Mouse (Mus musculus): ENCODE measurements around the gene Podxl2. TPM values are rescaled to one million over a fixed set of nuclear protein-coding genes. Genes with fewer than 3 reads are reported as not detected.

Podxl2 gene
- polyA plus RNA-seq, 1 experiment from 2014 or later: 525 TPM

GRCm38 (mm10) chr6:88895943-88896342 lies 21.1 kb upstream of the Podxl2 start:
- WGBS: 94% methylated on average over 6 of the region's 6 CpGs
- Histone ChIP-seq H3K27ac (no peak overlapping the region), H3K36me3 (replicated peaks; ENCODE audit: control insufficient read depth, insufficient read depth) (peaks cover 8% of the 10 kb centered on the region; the same call in 1 of the 2 replicates), H3K27me3 (ENCODE audit: control insufficient read depth, insufficient read depth, low read length) (no peaks in the 10 kb centered on the region), H3K9ac (no peak overlapping the region), H3K9me3 (ENCODE audit: control insufficient read depth, low read length) (no peaks in the 10 kb centered on the region), H3K4me3 (replicated peaks; ENCODE audit: low read length) (no peak overlapping the region), H3K4me1 (replicated peaks; ENCODE audit: control insufficient read depth, insufficient read depth, low read length) (0 out of 2 replicates have a peak, but pooled peaks cover 3% of the 10 kb centered on the region), H3K4me2 (replicated peaks) (no peak overlapping the region)
- DNase-seq (ENCODE audit: low spot score): no peak
- ATAC-seq (ENCODE audit: low FRiP score): no peak

GRCm38 (mm10) chr6:88893559-88893958 lies 18.7 kb upstream of the Podxl2 start:
- ATAC-seq (ENCODE audit: low FRiP score): no peak
- H3K9me3 ChIP-seq (ENCODE audit: control insufficient read depth, low read length): no peaks in the 10 kb centered on the region

GRCm38 (mm10) chr6:88890832-88891231 lies 16.0 kb upstream of the Podxl2 start:
- Histone ChIP-seq H3K36me3 (replicated peaks; ENCODE audit: control insufficient read depth, insufficient read depth) (peaks cover 30% of the 10 kb centered on the region), H3K27me3 (ENCODE audit: control insufficient read depth, insufficient read depth, low read length) (no peaks in the 10 kb centered on the region), H3K9me3 (ENCODE audit: control insufficient read depth, low read length) (no peaks in the 10 kb centered on the region), H3K4me1 (replicated peaks; ENCODE audit: control insufficient read depth, insufficient read depth, low read length) (0 out of 2 replicates have a peak, but pooled peaks cover 5% of the 10 kb centered on the region), H3K27ac (no peak overlapping the region), H3K4me3 (replicated peaks; ENCODE audit: low read length) (no peak overlapping the region), H3K4me2 (replicated peaks) (no peak overlapping the region), H3K9ac (no peak overlapping the region)
- ATAC-seq (ENCODE audit: low FRiP score): no peak
- 94% methylated on average over 7 of the region's 7 CpGs for WGBS
- no peak for DNase-seq (ENCODE audit: low spot score)

More at GRCm38 (mm10) chr6:88893559-88893958, 18.7 kb upstream of the Podxl2 start:
- 57% methylated on average over 5 of the region's 5 CpGs for WGBS
- no peak overlapping the region for H3K4me3 ChIP-seq (replicated peaks; ENCODE audit: low read length)
- H3K27me3 ChIP-seq (ENCODE audit: control insufficient read depth, insufficient read depth, low read length): no peaks in the 10 kb centered on the region
- no peak overlapping the region for H3K4me2 ChIP-seq (replicated peaks)
- H3K27ac ChIP-seq: no peak overlapping the region
- H3K9ac ChIP-seq: no peak overlapping the region
- DNase-seq (ENCODE audit: low spot score): peak; percentile 79
- H3K36me3 ChIP-seq (replicated peaks; ENCODE audit: control insufficient read depth, insufficient read depth): peaks cover 21% of the 10 kb centered on the region
- H3K4me1 ChIP-seq (replicated peaks; ENCODE audit: control insufficient read depth, insufficient read depth, low read length): 0 out of 2 replicates have a peak, but pooled peaks cover 3% of the 10 kb centered on the region

- Histone ChIP-seq H3K4me2 (replicated peaks) (no peak overlapping the region), H3K4me1 (replicated peaks; ENCODE audit: control insufficient read depth, insufficient read depth, low read length) (0 out of 2 replicates have a peak, but pooled peaks cover 5% of the 10 kb centered on the region), H3K9ac (no peak overlapping the region), H3K9me3 (ENCODE audit: control insufficient read depth, low read length) (no peaks in the 10 kb centered on the region), H3K36me3 (replicated peaks; ENCODE audit: control insufficient read depth, insufficient read depth) (peaks cover 33% of the 10 kb centered on the region), H3K27me3 (ENCODE audit: control insufficient read depth, insufficient read depth, low read length) (no peaks in the 10 kb centered on the region), H3K27ac (no peak overlapping the region), H3K4me3 (replicated peaks; ENCODE audit: low read length) (no peak overlapping the region)
- ATAC-seq (ENCODE audit: low FRiP score) (no peak), DNase-seq (ENCODE audit: low spot score) (no peak)
- WGBS: 94% methylated on average over 13 of the region's 13 CpGs
These were observed 14.7 kb upstream of the Podxl2 start for GRCm38 (mm10) chr6:88889410-88890042.

DNA sequence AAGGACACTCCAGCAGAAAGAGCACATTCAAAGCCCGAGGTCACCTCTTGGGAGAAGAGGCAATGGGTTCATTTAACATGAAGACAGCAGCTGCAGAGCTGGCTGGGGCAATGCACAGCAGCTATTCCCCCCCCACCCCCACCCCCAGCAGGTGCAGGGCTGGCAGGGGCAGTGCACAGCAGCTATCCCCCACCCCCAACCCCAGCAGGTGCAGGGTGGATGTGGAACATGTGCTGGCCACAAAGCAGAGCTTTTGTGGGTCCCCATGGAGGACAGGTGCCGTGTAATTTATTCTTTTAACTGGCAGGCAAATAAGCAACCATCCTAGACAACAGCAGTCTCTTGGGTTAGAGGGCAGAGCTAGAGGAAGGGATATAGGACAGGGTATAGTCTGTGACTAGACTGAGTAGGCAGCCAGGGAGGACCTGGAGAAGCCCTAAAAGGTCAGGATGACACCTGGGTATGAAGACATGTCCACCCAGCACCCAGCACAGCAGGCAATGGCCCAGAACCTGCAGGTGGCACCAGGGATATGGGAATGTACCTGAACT lies 11.6 kb upstream of the Podxl2 start:
- ATAC-seq (ENCODE audit: low FRiP score): peak; percentile 55
- no peaks in the 10 kb centered on the region for H3K27me3 ChIP-seq (ENCODE audit: control insufficient read depth, insufficient read depth, low read length)
- WGBS: 57% methylated on average over 2 of the region's 2 CpGs
- H3K4me1 ChIP-seq (replicated peaks; ENCODE audit: control insufficient read depth, insufficient read depth, low read length): 0 out of 2 replicates have a peak, but pooled peaks cover 5% of the 10 kb centered on the region
- H3K4me2 ChIP-seq (replicated peaks): no peak overlapping the region
- H3K27ac ChIP-seq: 0 out of 2 replicates have a peak overlapping the region, but pooled peaks have one; percentile 26
- no peaks in the 10 kb centered on the region for H3K9me3 ChIP-seq (ENCODE audit: control insufficient read depth, low read length)
- H3K9ac ChIP-seq: no peak overlapping the region
- no peak for DNase-seq (ENCODE audit: low spot score)
- H3K4me3 ChIP-seq (replicated peaks; ENCODE audit: low read length): no peak overlapping the region
- H3K36me3 ChIP-seq (replicated peaks; ENCODE audit: control insufficient read depth, insufficient read depth): peaks cover 27% of the 10 kb centered on the region

- ATAC-seq (ENCODE audit: low FRiP score): no peak
- Histone ChIP-seq H3K27me3 (ENCODE audit: control insufficient read depth, insufficient read depth, low read length) (no peaks in the 10 kb centered on the region), H3K4me2 (replicated peaks) (no peak overlapping the region), H3K27ac (peak overlapping the region; percentile 26; the same call in 1 of the 2 replicates), H3K4me1 (replicated peaks; ENCODE audit: control insufficient read depth, insufficient read depth, low read length) (0 out of 2 replicates have a peak, but pooled peaks cover 5% of the 10 kb centered on the region), H3K9ac (no peak overlapping the region), H3K4me3 (replicated peaks; ENCODE audit: low read length) (no peak overlapping the region), H3K9me3 (ENCODE audit: control insufficient read depth, low read length) (no peaks in the 10 kb centered on the region), H3K36me3 (replicated peaks; ENCODE audit: control insufficient read depth, insufficient read depth) (peaks cover 24% of the 10 kb centered on the region)
- no peak for DNase-seq (ENCODE audit: low spot score)
- WGBS: 90% methylated on average over 12 of the region's 12 CpGs
These were observed 11.0 kb upstream of the Podxl2 start for GRCm38 (mm10) chr6:88885644-88886416.

GRCm38 (mm10) chr6:88884690-88885089 lies 9.8 kb upstream of the Podxl2 start:
- no peak overlapping the region for H3K27ac ChIP-seq
- H3K4me1 ChIP-seq (replicated peaks; ENCODE audit: control insufficient read depth, insufficient read depth, low read length): 0 out of 2 replicates have a peak, but pooled peaks cover 5% of the 10 kb centered on the region
- 94% methylated on average over 17 of the region's 17 CpGs for WGBS
- H3K9ac ChIP-seq: no peak overlapping the region
- DNase-seq (ENCODE audit: low spot score) (no peak), ATAC-seq (ENCODE audit: low FRiP score) (no peak)
- H3K27me3 ChIP-seq (ENCODE audit: control insufficient read depth, insufficient read depth, low read length): no peaks in the 10 kb centered on the region
- H3K4me3 ChIP-seq (replicated peaks; ENCODE audit: low read length): no peak overlapping the region
- no peak overlapping the region for H3K4me2 ChIP-seq (replicated peaks)
- no peaks in the 10 kb centered on the region for H3K9me3 ChIP-seq (ENCODE audit: control insufficient read depth, low read length)
- peaks cover 14% of the 10 kb centered on the region for H3K36me3 ChIP-seq (replicated peaks; ENCODE audit: control insufficient read depth, insufficient read depth)

- 96% methylated on average over 10 of the region's 10 CpGs for WGBS
- Histone ChIP-seq H3K27ac (no peak overlapping the region), H3K9me3 (ENCODE audit: control insufficient read depth, low read length) (no peaks in the 10 kb centered on the region), H3K9ac (no peak overlapping the region), H3K4me3 (replicated peaks; ENCODE audit: low read length) (no peak overlapping the region), H3K4me2 (replicated peaks) (no peak overlapping the region), H3K4me1 (replicated peaks; ENCODE audit: control insufficient read depth, insufficient read depth, low read length) (0 out of 2 replicates have a peak, but pooled peaks cover 5% of the 10 kb centered on the region), H3K27me3 (ENCODE audit: control insufficient read depth, insufficient read depth, low read length) (no peaks in the 10 kb centered on the region), H3K36me3 (replicated peaks; ENCODE audit: control insufficient read depth, insufficient read depth) (peaks cover 11% of the 10 kb centered on the region)
- ATAC-seq (ENCODE audit: low FRiP score): no peak
- no peak for DNase-seq (ENCODE audit: low spot score)
These were observed 9.4 kb upstream of the Podxl2 start for GRCm38 (mm10) chr6:88884195-88884594.

GRCm38 (mm10) chr6:88881334-88881733 lies 6.5 kb upstream of the Podxl2 start:
- ATAC-seq (ENCODE audit: low FRiP score) (no peak), DNase-seq (ENCODE audit: low spot score) (no peak)
- no peak overlapping the region for H3K27ac ChIP-seq
- peaks cover 6% of the 10 kb centered on the region for H3K36me3 ChIP-seq (replicated peaks; ENCODE audit: control insufficient read depth, insufficient read depth)
- H3K27me3 ChIP-seq (ENCODE audit: control insufficient read depth, insufficient read depth, low read length): no peaks in the 10 kb centered on the region
- 47% methylated on average over 7 of the region's 7 CpGs for WGBS
- H3K4me1 ChIP-seq (replicated peaks; ENCODE audit: control insufficient read depth, insufficient read depth, low read length): 0 out of 2 replicates have a peak, but pooled peaks cover 2% of the 10 kb centered on the region
- H3K4me3 ChIP-seq (replicated peaks; ENCODE audit: low read length): no peak overlapping the region
- H3K9ac ChIP-seq: no peak overlapping the region
- H3K9me3 ChIP-seq (ENCODE audit: control insufficient read depth, low read length): no peaks in the 10 kb centered on the region
- H3K4me2 ChIP-seq (replicated peaks): no peak overlapping the region

Data from hindbrain, embryonic 14.5 days (tissue).